Mouse (Mus musculus) embryonic facial prominence, embryonic 14.5 days (tissue): Measurements from ENCODE around the gene C1rb. TPM values are rescaled to one million over a fixed set of nuclear protein-coding genes. Genes with fewer than 3 reads are reported as not detected.
"Not testable (repeated sequence)": the region's sequence is repeated elsewhere in the genome, so short reads cannot be mapped to it uniquely, and the experiment has no call there.

Experiments used
- ATAC-seq: fragments of 200-750 bp; cut with Nextera tagmentation; 2 replicates; pipeline ENCODE4 v1.8.0; 2017; ENCODE audit warnings: low read depth, moderate number of reproducible peaks, moderate TSS enrichment
- DNase-seq: peaks from one replicate; pipeline ENCODE4 v3.0.0-alpha.2; 2015; ENCODE audit warnings: low spot score
- H3K27ac ChIP-seq: fragments of 300-500 bp; sonication (generic); replicated peaks from 2 replicates; pipeline ENCODE4 v1.5.1; 2014; ENCODE audit warnings: low read depth, mild to moderate bottlenecking, low read length, moderate library complexity
- H3K27me3 ChIP-seq: fragments of 300-500 bp; sonication (generic); replicated peaks from 2 replicates; pipeline ENCODE4 v1.6.1; 2014; ENCODE audit warnings: low read length; ENCODE audit not compliant: control insufficient read depth, insufficient read depth
- H3K36me3 ChIP-seq: fragments of 300-500 bp; sonication (generic); 2 replicates; pipeline ENCODE4 v1.6.1; 2014; ENCODE audit warnings: low read length, mixed read lengths; ENCODE audit not compliant: control insufficient read depth, insufficient read depth
- H3K4me1 ChIP-seq: fragments of 300-500 bp; sonication (generic); 2 replicates; pipeline ENCODE4 v1.6.1; 2014; ENCODE audit warnings: antibody characterized with exemption, low read length; ENCODE audit not compliant: control insufficient read depth, insufficient read depth
- H3K4me2 ChIP-seq: fragments of 300-500 bp; sonication (generic); 2 replicates; pipeline ENCODE4 v1.6.1; 2014; ENCODE audit warnings: low read depth, mild to moderate bottlenecking, low read length, moderate library complexity, mixed read lengths
- H3K4me3 ChIP-seq: fragments of 300-500 bp; sonication (generic); 2 replicates; pipeline ENCODE4 v1.5.1; 2014; ENCODE audit warnings: low read depth, mild to moderate bottlenecking, low read length
- H3K9ac ChIP-seq: fragments of 300-500 bp; sonication (generic); 2 replicates; pipeline ENCODE4 v1.6.1; 2014; ENCODE audit warnings: low read depth, mild to moderate bottlenecking, low read length, moderate library complexity, mixed read lengths
- H3K9me3 ChIP-seq: fragments of 300-500 bp; sonication (generic); 2 replicates; pipeline ENCODE4 v1.6.1; 2016; ENCODE audit warnings: low read length; ENCODE audit not compliant: control insufficient read depth
- WGBS: fragments of 180-500 bp; shearing (Covaris S2); extraction: QIAGEN DNeasy Blood & Tissue Kit; methylation state at CpG from one replicate; pipeline ENCODE4 v1.1.7; 2014; 5-methylcytosine and 5-hydroxymethylcytosine counted together
- polyA plus RNA-seq: library from polyadenylated mRNA; unstranded; fragments of >200 nt; fragmentation: Nextera tagmentation; extraction: Ambion mirVana; gene quantifications from 2 replicates; pipeline ENCODE4 v1.2.1, GENCODE M21; 2014

Gene C1rb
- polyA plus RNA-seq, 1 experiment from 2014 or later = not detected

DNA sequence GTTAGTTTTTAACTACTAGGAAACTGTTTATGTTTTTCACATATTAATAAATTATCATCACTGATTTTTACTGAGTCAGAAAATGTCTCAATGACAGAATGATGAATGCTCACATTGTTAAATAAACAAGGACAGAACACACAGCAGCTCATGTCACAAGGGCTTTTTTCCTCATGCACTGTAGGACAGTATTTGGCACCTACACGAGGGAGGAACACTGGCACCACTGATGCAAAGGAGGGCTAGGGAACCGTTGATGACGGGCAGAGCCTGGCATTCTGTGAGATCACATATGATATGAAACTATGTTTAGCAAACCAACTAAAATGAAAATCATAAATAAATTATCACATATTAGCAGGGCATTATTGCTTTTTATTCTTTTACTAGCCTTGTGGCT is 14.8 kb downstream of the C1rb start:
- DNase-seq = no peak
- Histone ChIP-seq H3K9me3 (no peaks in the 10 kb centered on the region), H3K27ac (no peak overlapping the region), H3K36me3 (no peaks in the 10 kb centered on the region), H3K9ac (no peak overlapping the region), H3K4me3 (no peak overlapping the region), H3K4me1 (no peaks in the 10 kb centered on the region), H3K4me2 (no peak overlapping the region), H3K27me3 (no peaks in the 10 kb centered on the region)
- WGBS = 78% methylated on average over 3 of the region's 3 CpGs
- no peak for ATAC-seq

GRCm38 (mm10) chr6:124585761-124586160 is 15.7 kb downstream of the C1rb start:
- H3K36me3 ChIP-seq = no peaks in the 10 kb centered on the region
- no peaks in the 10 kb centered on the region for H3K4me1 ChIP-seq
- no peaks in the 10 kb centered on the region for H3K27me3 ChIP-seq
- DNase-seq = no peak
- 86% methylated on average over 3 of the region's 3 CpGs for WGBS
- no peak overlapping the region for H3K4me3 ChIP-seq
- ATAC-seq = no peak
- H3K9ac ChIP-seq = no peak overlapping the region
- H3K4me2 ChIP-seq = no peak overlapping the region
- H3K9me3 ChIP-seq = no peaks in the 10 kb centered on the region
- no peak overlapping the region for H3K27ac ChIP-seq

GRCm38 (mm10) chr6:124586266-124586665 is 16.2 kb downstream of the C1rb start:
- ATAC-seq (no peak), DNase-seq (no peak)
- Histone ChIP-seq H3K4me1 (no peaks in the 10 kb centered on the region), H3K4me3 (no peak overlapping the region), H3K9ac (no peak overlapping the region), H3K4me2 (no peak overlapping the region), H3K36me3 (no peaks in the 10 kb centered on the region), H3K9me3 (no peaks in the 10 kb centered on the region), H3K27me3 (no peaks in the 10 kb centered on the region), H3K27ac (no peak overlapping the region)
- WGBS = 71% methylated on average over 4 of the region's 4 CpGs

GRCm38 (mm10) chr6:124588771-124589170 is 18.7 kb downstream of the C1rb start:
- Histone ChIP-seq H3K9me3 (no peaks in the 10 kb centered on the region), H3K36me3 (no peaks in the 10 kb centered on the region), H3K27me3 (no peaks in the 10 kb centered on the region), H3K4me2 (no peak overlapping the region), H3K9ac (no peak overlapping the region), H3K4me3 (no peak overlapping the region), H3K4me1 (no peaks in the 10 kb centered on the region), H3K27ac (no peak overlapping the region)
- DNase-seq = no peak
- no peak for ATAC-seq

- H3K36me3 ChIP-seq = no peaks in the 10 kb centered on the region
- H3K27me3 ChIP-seq = no peaks in the 10 kb centered on the region
- H3K4me2 ChIP-seq = no peak overlapping the region
- WGBS = 76% methylated on average over 4 of the region's 4 CpGs
- no peak overlapping the region for H3K27ac ChIP-seq
- DNase-seq (no peak), ATAC-seq (no peak)
- H3K4me1 ChIP-seq = no peaks in the 10 kb centered on the region
- no peak overlapping the region for H3K9ac ChIP-seq
- H3K9me3 ChIP-seq = no peaks in the 10 kb centered on the region
- no peak overlapping the region for H3K4me3 ChIP-seq
Measured at GRCm38 (mm10) chr6:124592186-124592700, 22.1 kb downstream of the C1rb start.

GRCm38 (mm10) chr6:124593121-124593520 is 23.0 kb downstream of the C1rb start:
- Histone ChIP-seq H3K27me3 (no peaks in the 10 kb centered on the region), H3K36me3 (no peaks in the 10 kb centered on the region), H3K4me3 (no peak overlapping the region), H3K4me2 (no peak overlapping the region), H3K9ac (no peak overlapping the region), H3K27ac (no peak overlapping the region), H3K4me1 (no peaks in the 10 kb centered on the region), H3K9me3 (no peaks in the 10 kb centered on the region)
- DNase-seq = no peak
- WGBS = 68% methylated on average over 8 of the region's 8 CpGs
- ATAC-seq = no peak

DNA sequence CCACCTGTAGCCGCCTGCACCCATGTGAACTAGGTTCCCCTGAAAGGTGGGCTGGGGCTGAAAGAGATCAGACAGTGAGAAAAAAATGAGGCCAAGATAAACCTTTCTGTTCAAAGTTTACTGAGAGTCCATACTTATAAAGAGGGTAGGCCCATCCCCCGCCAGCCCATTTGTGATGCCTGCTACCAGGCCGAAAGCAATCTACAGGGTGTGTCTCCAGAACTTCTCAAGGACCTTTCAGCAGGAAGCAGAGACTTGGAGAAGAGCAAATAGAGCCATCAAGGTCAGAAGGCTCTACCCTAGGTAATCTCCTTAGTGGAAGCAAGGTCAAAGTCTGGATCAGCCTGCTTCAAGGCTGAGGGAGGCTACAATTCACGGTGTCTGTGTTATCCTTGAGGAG is 31.9 kb downstream of the C1rb start:
- H3K9ac ChIP-seq = no peak overlapping the region
- no peak overlapping the region for H3K4me3 ChIP-seq
- no peaks in the 10 kb centered on the region for H3K4me1 ChIP-seq
- WGBS = 85% methylated on average over 4 of the region's 4 CpGs
- no peaks in the 10 kb centered on the region for H3K27me3 ChIP-seq
- H3K9me3 ChIP-seq = 0 out of 2 replicates have a peak, but pooled peaks cover 3% of the 10 kb centered on the region
- DNase-seq = no peak
- H3K36me3 ChIP-seq = no peaks in the 10 kb centered on the region
- H3K27ac ChIP-seq = no peak overlapping the region
- H3K4me2 ChIP-seq = no peak overlapping the region
- ATAC-seq = no peak

DNA sequence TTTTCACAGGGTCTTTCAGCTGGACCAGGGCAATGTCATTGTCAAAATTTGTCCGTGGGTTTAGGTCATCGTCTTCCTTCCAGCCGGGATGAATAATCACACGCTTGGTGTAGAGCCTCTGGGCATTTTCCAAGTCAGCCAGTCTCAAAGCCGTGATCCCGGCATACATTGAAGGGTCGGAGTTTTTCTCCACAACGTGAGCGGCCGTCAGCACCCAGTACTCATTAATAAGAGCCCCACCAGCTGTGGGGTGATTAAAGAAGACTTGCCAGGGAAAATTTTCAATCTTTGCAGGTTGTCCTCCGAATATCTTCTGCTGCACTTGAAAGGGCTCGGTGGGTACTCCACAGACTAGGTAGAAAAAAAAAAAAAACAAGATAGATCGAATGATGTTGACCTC is 55.5 kb downstream of the C1rb start:
- Histone ChIP-seq H3K27ac (no peak overlapping the region), H3K36me3 (no peaks in the 10 kb centered on the region), H3K27me3 (no peaks in the 10 kb centered on the region), H3K4me2 (no peak overlapping the region), H3K4me1 (no peaks in the 10 kb centered on the region), H3K9ac (no peak overlapping the region), H3K4me3 (no peak overlapping the region), H3K9me3 (no peaks in the 10 kb centered on the region)
- 85% methylated on average over 13 of the region's 13 CpGs for WGBS
- DNase-seq (no peak), ATAC-seq (no peak)

DNA sequence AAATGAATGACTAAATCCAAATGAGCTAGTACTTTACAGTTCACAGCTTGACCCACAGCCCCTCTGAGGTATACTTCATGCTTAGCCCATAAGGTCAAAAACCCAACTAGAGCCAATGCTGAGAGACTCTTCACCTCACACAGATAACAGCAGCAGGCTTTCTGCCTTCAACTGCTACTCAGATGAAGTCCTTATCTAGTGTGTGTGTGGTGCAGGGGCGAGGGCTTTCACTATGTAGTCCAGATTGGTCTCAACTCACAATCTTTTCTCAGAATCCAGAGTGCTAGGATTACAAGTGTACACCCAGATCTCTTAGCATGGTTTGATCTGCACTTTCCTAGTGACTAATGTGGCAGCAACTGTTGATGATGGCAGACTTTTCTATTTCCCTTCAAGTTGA is 56.1 kb downstream of the C1rb start:
- not testable (repeated sequence) for H3K4me2 ChIP-seq, ATAC-seq, H3K27ac ChIP-seq, H3K36me3 ChIP-seq, H3K4me3 ChIP-seq, H3K27me3 ChIP-seq, H3K9ac ChIP-seq, H3K4me1 ChIP-seq, DNase-seq, H3K9me3 ChIP-seq
- 40% methylated on average over 1 of the region's 1 CpGs for WGBS
